Mouse (Mus musculus) G1E (cell line): ENCODE data around the gene Dab1.

Experiments
- CTCF ChIP-seq: IDR thresholded peaks from 2 replicates; pipeline ENCODE4 v1.5.1; 2012; ENCODE audit warnings: low read depth, low read length, inconsistent platforms, mixed read lengths
- POLR2AphosphoS5 ChIP-seq: IDR thresholded peaks from 2 replicates; pipeline ENCODE4 v1.6.1; 2012; ENCODE audit warnings: low read depth, low read length, inconsistent platforms; ENCODE audit not compliant: insufficient replicate concordance
- TAL1 ChIP-seq: conservative IDR thresholded peaks from 2 replicates; pipeline ENCODE4 v1.6.1; 2012; ENCODE audit warnings: low read depth, low read length, inconsistent platforms, mixed read lengths

DNA sequence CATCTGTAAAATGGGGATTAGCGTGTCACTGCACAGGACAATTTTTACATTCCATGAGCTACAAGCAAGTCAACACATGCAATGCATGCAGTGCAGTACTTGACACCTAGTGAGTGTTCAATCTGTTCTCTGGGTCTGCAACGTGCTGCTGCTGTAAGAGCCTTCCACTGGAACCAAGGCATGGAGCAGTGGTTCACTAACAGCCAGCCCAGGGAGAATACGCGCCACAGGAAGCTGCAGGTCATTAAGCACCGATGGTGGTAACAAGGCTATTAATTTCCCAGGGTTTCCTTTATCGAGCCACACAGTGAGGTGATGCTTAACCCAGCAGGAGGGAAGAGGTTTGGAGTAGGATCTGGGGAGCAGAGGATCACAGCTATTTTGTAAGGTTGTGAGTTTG, 36.6 kb downstream of the Dab1 start:
- no peak for TF ChIP-seq CTCF
- TF ChIP-seq TAL1 = no peak
- no peak for TF ChIP-seq POLR2AphosphoS5
